Mouse (Mus musculus): ENCODE results near the gene Med16.

GRCm38 (mm10) chr10:79849941-79850628 lies 58.6 kb downstream of the Med16 start:
- no peak for TF ChIP-seq CTCF (conservative IDR thresholded peaks at IDR 0.05; ENCODE audit: insufficient read depth, insufficient read length, low read depth, low read length)
- TF ChIP-seq POLR2A (IDR thresholded peaks at IDR 0.05; ENCODE audit: low read depth, low read length): no peak

Measured in kidney, adult 2 months (tissue).